Mouse (Mus musculus): ENCODE measurements around the gene Gm5591.
"Not testable (repeated sequence)": the region's sequence is repeated elsewhere in the genome, so short reads cannot be mapped to it uniquely, and the experiment has no call there.

Gene Gm5591

GRCm38 (mm10) chr7:38528093-38528492 is at the start of gene Gm5591:
Gene Gm5591, minus strand, starts transcription at chr7:38528193.
- not testable (repeated sequence) for DNase-seq

- not testable (repeated sequence) for DNase-seq
Observed at GRCm38 (mm10) chr7:38488468-38488867, 39.5 kb downstream of the Gm5591 start.

Measured in thymus, postnatal 25 days (tissue).